Mouse (Mus musculus): ENCODE measurements at regions not wholly inside any gene's neighbourhood (a gene's known extent, or its start where the extent isn't known, plus 50 kb on each side); places are given as distances from the start of the nearest gene placed in this dataset.

DNA sequence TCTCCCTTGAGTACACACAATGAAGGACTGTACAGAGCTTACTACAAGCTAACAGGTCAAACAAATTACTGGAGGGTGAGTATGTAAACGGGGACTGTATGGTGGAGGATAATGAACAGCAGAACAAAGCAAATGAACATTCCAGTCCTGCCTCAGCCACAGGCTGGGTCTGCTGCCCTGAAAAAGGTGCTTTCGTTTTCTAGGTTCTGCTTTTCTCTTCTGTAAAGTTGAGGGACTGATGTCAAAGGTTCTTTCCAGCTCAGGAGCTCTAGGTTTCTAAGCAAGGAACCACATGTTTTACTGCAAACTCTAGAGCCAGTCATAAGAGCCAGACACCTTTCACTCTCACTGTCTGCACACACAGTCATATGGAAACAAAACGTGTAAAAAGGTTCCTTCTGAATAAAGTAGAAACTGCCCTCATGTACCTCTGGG is 106.1 kb upstream of the Ahr start:
- DNase-seq (ENCODE audit: low read depth, low spot score), result peak; percentile 28

GRCm38 (mm10) chr12:35623484-35623883 is 88.6 kb upstream of the Ahr start:
- no peak for DNase-seq (ENCODE audit: low read depth, low spot score)

DNA sequence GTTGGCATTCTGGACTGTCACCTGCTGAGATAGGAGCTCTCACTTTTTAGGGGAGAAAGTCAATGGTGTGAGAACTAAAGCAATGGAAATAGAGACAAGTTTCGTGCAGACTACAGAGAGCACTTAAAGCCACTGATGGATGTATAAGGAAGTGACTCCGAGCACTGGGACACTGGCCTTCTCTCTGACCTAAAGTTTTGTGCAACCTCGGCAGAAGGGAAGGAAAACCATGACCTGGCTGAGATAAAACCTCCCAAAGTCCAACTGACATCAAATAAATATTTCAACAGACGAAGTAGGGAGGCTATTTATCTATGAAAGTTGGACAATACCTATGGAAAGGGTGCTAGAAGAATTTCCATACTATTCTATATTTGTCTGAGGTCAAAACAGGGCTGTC is 80.0 kb upstream of the Ahr start:
- no peak for DNase-seq (ENCODE audit: low read depth, low spot score)

DNA sequence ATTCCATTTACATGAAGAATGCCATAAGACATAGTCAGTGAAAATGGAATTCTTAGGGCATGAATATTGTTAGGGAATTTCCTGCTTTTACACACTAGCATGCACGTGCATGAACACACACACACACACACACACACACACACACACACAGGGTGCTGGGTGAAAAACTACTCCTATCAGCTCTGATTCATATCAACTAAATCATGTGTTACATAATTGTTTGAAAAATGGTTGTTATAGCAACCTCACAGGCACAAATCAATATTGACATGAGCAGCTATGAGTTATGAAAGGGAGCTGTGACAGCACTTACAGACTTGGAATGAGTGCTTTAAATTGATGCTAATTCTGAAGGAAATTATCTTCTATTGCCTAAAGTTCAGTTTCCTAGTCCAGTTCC is 72.8 kb upstream of the Ahr start:
- DNase-seq (ENCODE audit: low read depth, low spot score), result no peak

DNA sequence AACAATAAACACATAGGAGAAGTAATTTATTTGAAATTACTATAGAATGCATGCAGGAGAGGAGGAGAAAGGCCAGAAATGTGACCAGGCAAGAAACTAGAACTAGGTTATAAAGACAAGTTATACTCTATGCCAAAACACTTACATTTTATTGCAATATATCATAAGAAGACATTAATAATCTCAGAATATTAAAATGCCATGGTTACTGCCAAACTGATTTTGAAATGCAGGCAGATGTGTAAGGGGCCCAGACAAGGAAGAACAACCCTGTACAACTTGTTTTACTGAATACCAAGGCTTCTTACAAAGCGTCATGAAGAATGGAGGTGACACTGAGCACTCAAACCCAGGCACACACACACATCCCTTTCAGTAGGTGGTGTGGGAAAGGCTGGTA is 68.9 kb upstream of the Ahr start:
- DNase-seq (ENCODE audit: low read depth, low spot score), result no peak

DNA sequence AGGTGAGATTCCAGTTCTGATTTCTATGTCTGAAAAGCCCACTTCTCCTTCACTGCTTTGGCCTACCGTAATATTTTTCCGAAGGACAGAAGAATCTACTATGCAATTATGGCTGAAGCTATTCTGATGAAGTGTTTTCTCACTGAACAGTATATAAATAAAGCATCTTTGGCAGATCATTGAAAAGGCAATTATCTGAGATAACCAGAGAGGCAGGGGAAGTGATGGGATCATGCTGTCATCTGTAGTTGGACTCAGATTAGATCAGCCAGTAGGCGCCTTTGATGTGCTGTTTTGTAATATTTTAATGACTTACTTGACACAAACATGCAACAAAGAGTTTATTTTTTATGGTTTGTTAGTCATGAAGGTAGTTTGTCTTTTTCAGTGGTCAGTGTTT is 67.8 kb upstream of the Ahr start:
- no peak for DNase-seq (ENCODE audit: low read depth, low spot score)

- DNase-seq (ENCODE audit: low read depth, low spot score), result peak; percentile 13
Measured at GRCm38 (mm10) chr12:35598298-35598697, 63.5 kb upstream of the Ahr start.

DNA sequence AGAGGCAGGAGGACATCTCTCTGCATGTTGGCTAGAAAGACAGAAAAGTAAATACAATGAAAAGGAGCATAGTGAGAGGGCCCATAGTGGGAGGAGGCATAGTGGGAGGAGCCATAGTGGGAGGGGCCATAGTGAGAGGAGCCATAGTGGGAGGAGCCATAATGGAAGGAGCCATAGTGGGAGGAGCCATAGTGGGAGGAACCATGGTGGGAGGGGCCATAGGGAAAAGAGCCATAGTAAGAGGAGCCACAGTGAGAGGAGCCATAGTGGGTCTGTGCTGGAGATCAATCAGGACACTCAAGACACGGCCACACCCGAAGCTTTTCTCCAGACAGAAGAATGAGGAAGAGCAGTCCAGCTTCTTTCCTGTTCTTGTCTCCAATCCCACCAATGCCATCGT is 58.0 kb upstream of the Ahr start:
- DNase-seq (ENCODE audit: low read depth, low spot score), result no peak

Data from CD4-positive helper T cell, adult 2 months (primary cell).